Mouse (Mus musculus) neural tube, embryonic 10.5 days (tissue): ENCODE measurements around the gene Rps29.
"Not testable (repeated sequence)": the region's sequence is repeated elsewhere in the genome, so short reads cannot be mapped to it uniquely, and the experiment has no call there.

Source experiments
- DNase-seq: peaks from one replicate; pipeline ENCODE4 v3.0.0-alpha.2; 2017; ENCODE audit warnings: low spot score; ENCODE audit errors: extremely low spot score

Rps29 gene

DNA sequence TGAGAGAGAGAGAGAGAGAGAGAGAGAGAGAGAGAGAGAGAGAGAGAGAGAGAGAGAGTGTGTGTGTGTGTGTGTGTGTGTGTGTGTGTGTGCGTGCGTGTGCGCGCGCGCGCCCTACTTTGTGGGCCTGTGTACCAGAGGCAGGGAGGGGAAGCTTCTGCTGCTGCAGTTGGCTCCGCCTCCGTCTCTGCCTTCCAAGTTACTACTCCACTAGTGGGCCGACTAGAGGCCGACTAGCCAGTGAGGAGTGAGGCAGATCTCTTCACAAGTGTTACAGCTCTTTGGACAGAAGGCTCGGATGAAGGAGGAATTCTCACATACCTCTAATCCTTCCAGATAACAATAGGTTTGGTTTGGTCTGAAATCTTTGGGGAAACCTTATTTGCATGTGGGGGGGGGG, 20.4 kb upstream of the Rps29 start:
- DNase-seq = no peak

- DNase-seq = no peak
Observed at GRCm38 (mm10) chr12:69177526-69177925, 18.5 kb upstream of the Rps29 start.

DNA sequence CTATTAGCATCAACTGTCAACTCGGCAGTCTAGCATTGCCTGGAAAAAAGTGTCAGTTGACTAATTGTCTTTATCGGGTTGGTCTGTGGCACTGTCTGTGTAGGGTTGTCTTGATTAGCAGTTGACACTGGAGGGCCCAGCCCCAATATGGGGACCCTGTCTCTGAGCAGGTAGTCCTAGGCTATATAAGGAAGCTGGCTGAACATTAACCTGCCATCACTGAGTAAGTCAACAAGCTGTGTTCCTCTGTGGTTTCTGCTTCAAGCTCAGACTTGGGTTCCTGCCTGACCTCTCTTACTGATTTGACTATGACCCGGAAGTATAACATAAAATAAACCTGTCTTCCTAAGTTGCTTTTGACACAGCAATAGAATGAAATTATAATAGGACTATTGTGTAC, 17.0 kb upstream of the Rps29 start:
- DNase-seq = no peak

GRCm38 (mm10) chr12:69171307-69171706, 12.3 kb upstream of the Rps29 start:
- no peak for DNase-seq

DNA sequence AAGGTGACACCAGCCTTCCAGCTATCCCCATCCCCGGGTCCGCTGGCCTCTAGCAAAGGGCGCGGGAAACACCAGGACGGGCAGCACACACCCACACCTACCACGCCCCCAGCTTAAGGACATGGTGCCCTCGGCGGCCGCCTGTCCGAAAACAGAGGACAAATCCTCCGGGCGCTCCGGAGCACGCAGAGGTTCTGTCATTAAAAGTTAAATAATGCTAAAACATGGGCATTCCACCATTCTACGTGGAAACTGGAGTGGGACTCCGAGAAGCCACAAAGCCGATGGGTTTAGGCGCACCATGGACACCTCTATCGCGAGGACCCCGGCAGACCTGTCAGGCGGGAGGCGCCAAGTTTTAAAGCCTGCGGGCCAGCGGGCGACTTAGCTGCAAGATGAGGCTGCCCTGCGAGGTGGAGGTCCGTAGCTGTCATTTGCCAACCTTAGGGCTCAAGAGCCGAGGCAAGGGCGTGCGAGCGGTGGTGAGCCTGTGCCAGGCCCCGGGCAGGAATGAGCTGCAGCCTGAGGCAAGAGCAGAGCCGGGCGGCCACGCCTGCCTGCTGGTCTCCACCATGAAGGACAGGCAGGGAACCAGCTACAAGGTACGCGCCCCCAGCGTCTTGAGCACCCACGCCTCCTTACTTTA, 9.6 kb upstream of the Rps29 start, which contains the start of gene Lrr1:
TSS of gene Lrr1 (plus strand) at position 354 of the 646 bp plus-strand sequence.
- DNase-seq = peak; percentile 91

DNA sequence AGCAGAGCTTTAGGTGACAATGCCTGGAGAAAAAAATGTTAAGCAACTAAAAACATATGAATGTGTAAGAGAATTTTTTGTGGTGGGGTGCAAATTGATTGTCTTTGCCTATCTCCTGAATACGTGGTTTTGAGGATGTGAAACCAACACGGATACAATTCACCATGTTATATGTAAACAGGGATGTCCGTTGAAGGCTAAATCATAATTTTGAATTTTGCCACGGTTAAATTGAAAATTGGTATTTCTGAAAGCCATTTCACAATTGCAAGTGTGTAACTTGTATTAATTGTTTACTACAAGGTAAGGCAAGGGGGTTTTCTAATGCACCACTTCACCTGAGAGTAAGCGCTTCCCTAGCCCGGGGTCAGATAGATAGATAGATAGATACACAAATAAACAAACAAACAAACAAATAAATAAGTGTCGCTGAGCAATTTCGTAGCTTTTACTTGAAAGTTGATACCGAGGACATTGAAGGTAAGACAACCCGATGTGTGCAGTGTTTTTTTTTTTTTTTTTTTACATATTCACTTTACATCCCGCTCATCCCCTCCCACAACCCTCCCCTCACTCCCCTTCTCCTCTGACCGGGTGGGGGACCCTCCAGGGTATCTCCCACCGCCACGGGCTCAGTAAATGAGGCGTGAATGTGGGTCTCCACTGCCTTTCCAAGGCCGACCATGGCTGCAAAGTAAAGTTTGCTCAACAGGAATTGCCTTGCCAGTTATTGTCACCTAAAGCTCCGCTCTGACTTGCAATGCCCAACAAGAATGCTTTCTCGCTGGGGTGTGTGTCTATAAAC, 8.9 kb upstream of the Rps29 start:
- no peak for DNase-seq

DNA sequence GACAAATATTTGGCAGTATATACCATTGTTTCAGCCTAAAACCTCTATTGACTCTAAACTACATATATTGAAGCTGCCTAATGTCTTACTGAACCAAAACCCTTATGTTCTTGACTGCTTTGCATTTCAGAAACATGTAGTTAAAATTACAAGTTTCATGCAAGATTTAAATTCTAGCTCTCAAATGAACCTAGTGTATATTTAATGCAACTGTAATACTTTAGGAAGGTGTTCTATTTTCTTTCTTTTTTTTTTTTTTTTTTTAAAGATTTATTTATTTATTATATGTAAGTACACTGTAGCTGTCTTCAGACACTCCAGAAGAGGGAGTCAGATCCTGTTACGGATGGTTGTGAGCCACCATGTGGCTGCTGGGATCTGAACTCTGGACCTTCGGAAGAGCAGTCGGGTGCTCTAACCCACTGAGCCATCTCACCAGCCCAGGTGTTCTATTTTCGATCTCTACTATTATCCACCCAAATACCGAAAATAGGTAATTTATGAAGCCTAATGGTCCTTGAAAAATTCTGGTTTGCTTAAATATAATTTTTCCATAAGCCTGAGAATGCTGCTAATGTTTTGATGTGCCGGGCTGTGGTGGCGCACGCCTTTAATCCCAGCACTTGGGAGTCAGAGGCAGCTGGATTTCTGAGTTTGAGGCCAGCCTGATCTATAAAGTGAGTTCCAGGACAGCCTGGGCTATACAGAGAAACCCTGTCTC, 8.0 kb upstream of the Rps29 start:
- not testable (repeated sequence) for DNase-seq

DNA sequence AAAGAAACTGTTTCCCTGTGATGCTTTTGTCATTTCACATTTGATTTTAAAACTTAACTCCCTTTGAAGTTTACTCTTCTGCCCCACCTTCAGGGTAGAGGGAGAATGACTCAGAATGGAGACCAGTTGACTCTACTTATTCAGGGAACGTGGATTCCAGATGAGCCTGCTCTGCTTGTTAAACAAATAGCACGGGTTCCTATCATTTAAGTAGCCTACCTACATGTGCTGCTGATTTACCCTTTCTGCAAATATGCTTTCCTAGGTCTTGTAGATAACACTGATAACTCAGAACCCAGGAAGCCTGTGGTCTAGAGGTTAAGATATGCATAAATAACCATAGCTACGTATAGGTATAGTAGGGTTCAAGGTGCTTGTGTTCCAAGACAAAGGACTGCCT, 5.9 kb upstream of the Rps29 start:
- no peak for DNase-seq

DNA sequence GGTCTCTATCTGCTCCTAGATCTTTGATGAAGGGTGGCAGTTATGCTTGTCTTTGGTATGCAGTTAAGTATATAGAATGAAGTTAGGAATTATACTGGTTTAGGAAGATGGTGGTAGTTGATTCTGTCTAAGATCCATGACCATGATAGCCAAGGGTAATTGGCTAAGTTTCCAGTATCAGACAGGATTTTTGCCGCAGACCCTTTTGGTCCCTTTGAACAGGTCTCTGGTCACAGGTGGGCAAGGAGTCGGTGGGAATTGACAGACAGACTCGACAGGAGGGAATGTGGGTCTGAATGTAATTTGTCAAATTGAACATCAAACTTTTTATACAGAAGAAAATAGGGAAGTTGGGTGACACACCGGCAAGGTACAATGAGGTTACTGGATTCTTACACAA, 4.6 kb upstream of the Rps29 start:
- not testable (repeated sequence) for DNase-seq

DNA sequence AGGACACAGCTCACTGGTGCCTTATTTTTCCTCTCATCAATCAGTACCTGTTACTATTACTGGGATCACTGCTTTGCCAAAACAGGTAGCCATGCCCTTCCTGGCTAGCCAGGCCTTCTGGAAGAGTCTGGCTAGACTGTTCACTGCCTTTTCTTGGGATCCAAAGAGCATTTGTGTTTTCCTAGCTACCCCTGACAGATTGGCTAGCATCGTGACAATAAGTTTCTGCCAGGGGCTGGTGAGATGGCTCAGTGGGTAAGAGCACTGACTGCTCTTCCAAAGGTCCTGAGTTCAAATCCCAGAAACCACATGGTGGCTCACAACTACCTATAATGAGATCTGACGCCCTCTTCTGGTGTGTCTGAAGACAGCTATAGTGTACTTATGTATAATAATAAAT, 1.7 kb upstream of the Rps29 start:
- not testable (repeated sequence) for DNase-seq

DNA sequence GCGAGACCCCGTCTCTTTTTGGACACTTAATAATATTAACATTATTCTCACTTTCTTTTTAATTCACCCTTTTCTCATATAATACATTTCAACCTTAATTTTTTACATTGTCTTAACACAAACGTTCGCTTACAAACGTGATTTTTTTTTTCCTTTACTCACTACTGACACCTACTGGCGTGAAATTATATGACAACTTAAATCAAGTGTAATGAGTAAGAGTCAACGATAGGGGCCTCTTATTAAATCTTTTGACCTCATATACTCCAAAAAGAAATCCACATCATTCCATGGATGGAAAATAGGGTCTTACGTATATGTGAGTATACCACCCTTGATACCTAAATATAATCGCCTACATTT, 573 bp upstream of the Rps29 start:
- no peak for DNase-seq

DNA sequence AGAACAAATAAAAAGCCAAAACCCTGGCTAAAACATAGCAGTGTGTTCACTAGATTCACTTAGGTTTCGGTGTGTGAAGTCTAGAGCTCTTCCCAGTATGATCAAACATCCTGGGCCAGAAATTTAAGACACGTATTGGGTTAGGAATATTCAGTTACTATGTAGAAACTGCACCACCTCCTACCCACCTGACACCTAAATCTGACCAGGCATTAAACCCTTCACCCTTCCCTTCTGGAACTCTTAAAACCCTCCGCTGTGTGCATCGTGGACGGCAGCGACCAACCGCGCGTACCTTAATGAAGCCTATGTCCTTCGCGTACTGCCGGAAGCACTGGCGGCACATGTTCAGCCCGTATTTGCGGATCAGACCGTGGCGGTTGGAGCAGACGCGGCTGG, 621 bp downstream of the Rps29 start:
- no peak for DNase-seq

- DNase-seq = no peak
Observed at GRCm38 (mm10) chr12:69157107-69157506, 1.9 kb downstream of the Rps29 start.

- DNase-seq = no peak
Observed at GRCm38 (mm10) chr12:69156436-69156835, 2.5 kb downstream of the Rps29 start.

GRCm38 (mm10) chr12:69155923-69156322, 3.1 kb downstream of the Rps29 start:
- DNase-seq = no peak

DNA sequence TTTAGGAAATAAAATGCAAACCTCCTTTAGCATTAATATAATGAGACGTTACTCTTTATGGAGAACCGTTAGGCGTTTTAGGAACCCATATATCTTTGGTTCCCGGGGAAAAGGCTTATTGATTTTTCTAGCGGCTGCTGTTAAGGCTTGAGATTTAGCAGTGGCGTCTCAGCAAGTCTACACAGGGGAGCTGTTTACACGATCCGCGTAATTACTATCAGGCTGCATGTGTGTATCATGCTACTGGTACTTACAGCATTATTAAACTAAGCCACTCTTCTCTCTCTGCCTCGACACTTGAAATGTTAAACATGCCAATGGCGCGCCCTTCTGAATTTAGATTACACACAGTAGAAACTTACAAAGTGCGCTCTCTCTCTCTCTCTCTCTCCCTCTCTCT, 8.9 kb downstream of the Rps29 start:
- DNase-seq = no peak

GRCm38 (mm10) chr12:69147166-69147735, 11.7 kb downstream of the Rps29 start:
- no peak for DNase-seq

GRCm38 (mm10) chr12:69143460-69143859, 15.5 kb downstream of the Rps29 start:
- no peak for DNase-seq

GRCm38 (mm10) chr12:69139841-69140240, 19.1 kb downstream of the Rps29 start:
- DNase-seq = no peak

GRCm38 (mm10) chr12:69139201-69139600, 19.8 kb downstream of the Rps29 start:
- DNase-seq = no peak

- DNase-seq = peak; percentile 30
Observed at GRCm38 (mm10) chr12:69131981-69132380, 27.0 kb downstream of the Rps29 start.

GRCm38 (mm10) chr12:69131267-69131666, 27.7 kb downstream of the Rps29 start:
- DNase-seq = no peak
